Mouse (Mus musculus): Measurements from ENCODE around the gene Vmn2r3. TPM values are rescaled to one million over a fixed set of nuclear protein-coding genes. Genes with fewer than 3 reads are reported as not detected.
"Not testable (repeated sequence)": the region's sequence is repeated elsewhere in the genome, so short reads cannot be mapped to it uniquely, and the experiment has no call there.

Vmn2r3 gene
- polyA plus RNA-seq (2021) = 0.01 TPM

- no peak for DNase-seq (ENCODE audit: low read depth, low spot score)
- no peak for TF ChIP-seq CTCF (IDR thresholded peaks at IDR 0.05)
- peaks cover 26% of the 10 kb centered on the region for H3K27me3 ChIP-seq
- ChIA-PET CTCF (interaction anchor here (1.1 kb wide), 1 partner anchor 22 kb away, joined by 3 read pairs; no protein-coding TSS in a partner anchor), POLR2A (no interaction called here)
- in situ Hi-C loops (cut with MboI; ENCODE audit: low pct_unique_long_range_greater_than_20kb) = no loop called here
- ATAC-seq = no peak
Observed at GRCm38 (mm10) chr3:64289609-64290008, at the start of gene Vmn2r3. TSS of gene Vmn2r3 (minus strand) at chr3:64289709.

GRCm38 (mm10) chr3:64332548-64332947 lies 43.0 kb upstream of the Vmn2r3 start:
- no peak for ATAC-seq

GRCm38 (mm10) chr3:64321824-64322223 lies 32.3 kb upstream of the Vmn2r3 start:
- no peak for ATAC-seq
- POLR2A ChIA-PET = no interaction called here
- in situ Hi-C loops (cut with MboI; ENCODE audit: low pct_unique_long_range_greater_than_20kb) = no loop called here
- CTCF ChIA-PET = no interaction called here
- no peak for TF ChIP-seq CTCF (IDR thresholded peaks at IDR 0.05)
- no peaks in the 10 kb centered on the region for H3K27me3 ChIP-seq
- no peak for DNase-seq (ENCODE audit: low read depth, low spot score)

More at GRCm38 (mm10) chr3:64332548-64332947, 43.0 kb upstream of the Vmn2r3 start:
- peaks cover 3% of the 10 kb centered on the region for H3K27me3 ChIP-seq
- CTCF ChIA-PET = no interaction called here
- POLR2A ChIA-PET = no interaction called here
- TF ChIP-seq CTCF (IDR thresholded peaks at IDR 0.05) = no peak
- no peak for DNase-seq (ENCODE audit: low read depth, low spot score)
- in situ Hi-C loops (cut with MboI; ENCODE audit: low pct_unique_long_range_greater_than_20kb) = no loop called here

GRCm38 (mm10) chr3:64306799-64307198 lies 17.3 kb upstream of the Vmn2r3 start:
- in situ Hi-C loops (cut with MboI; ENCODE audit: low pct_unique_long_range_greater_than_20kb) = no loop called here
- H3K27me3 ChIP-seq = peaks cover 10% of the 10 kb centered on the region
- TF ChIP-seq CTCF (IDR thresholded peaks at IDR 0.05) = no peak
- DNase-seq (ENCODE audit: low read depth, low spot score) (no peak), ATAC-seq (no peak)
- ChIA-PET POLR2A (no interaction called here), CTCF (no interaction called here)

GRCm38 (mm10) chr3:64265762-64266112 lies 23.8 kb downstream of the Vmn2r3 start:
- in situ Hi-C loops (cut with MboI; ENCODE audit: low pct_unique_long_range_greater_than_20kb) = no loop called here
- TF ChIP-seq CTCF (IDR thresholded peaks at IDR 0.05) = no peak
- DNase-seq (ENCODE audit: low read depth, low spot score) (no peak), ATAC-seq (no peak)
- ChIA-PET CTCF (no interaction called here), POLR2A (no interaction called here)
- H3K27me3 ChIP-seq = peaks cover 23% of the 10 kb centered on the region

- POLR2A ChIA-PET; DNase-seq (ENCODE audit: low read depth, low spot score); in situ Hi-C loops (cut with MboI; ENCODE audit: low pct_unique_long_range_greater_than_20kb); CTCF ChIA-PET; ATAC-seq: not testable (repeated sequence)
- peaks cover 26% of the 10 kb centered on the region for H3K27me3 ChIP-seq
Observed at GRCm38 (mm10) chr3:64265056-64265761, 24.3 kb downstream of the Vmn2r3 start.

GRCm38 (mm10) chr3:64259582-64259981 lies 29.9 kb downstream of the Vmn2r3 start:
- no peak for TF ChIP-seq CTCF (IDR thresholded peaks at IDR 0.05)
- ATAC-seq (no peak), DNase-seq (ENCODE audit: low read depth, low spot score) (no peak)
- ChIA-PET CTCF (interaction anchor here (1.5 kb wide), 1 partner anchor 9 kb away, joined by 3 read pairs; no protein-coding TSS in a partner anchor), POLR2A (no interaction called here)
- in situ Hi-C loops (cut with MboI; ENCODE audit: low pct_unique_long_range_greater_than_20kb) = no loop called here
- peaks cover 33% of the 10 kb centered on the region for H3K27me3 ChIP-seq

- H3K27me3 ChIP-seq = no peaks in the 10 kb centered on the region
- ATAC-seq = no peak
- POLR2A ChIA-PET = no interaction called here
- DNase-seq (ENCODE audit: low read depth, low spot score) = no peak
- no peak for TF ChIP-seq CTCF (IDR thresholded peaks at IDR 0.05)
- CTCF ChIA-PET = no interaction called here
- in situ Hi-C loops (cut with MboI; ENCODE audit: low pct_unique_long_range_greater_than_20kb) = no loop called here
Observed at GRCm38 (mm10) chr3:64251646-64252045, 37.9 kb downstream of the Vmn2r3 start.

GRCm38 (mm10) chr3:64250461-64250860 lies 39.0 kb downstream of the Vmn2r3 start:
- DNase-seq (ENCODE audit: low read depth, low spot score); CTCF ChIA-PET; in situ Hi-C loops (cut with MboI; ENCODE audit: low pct_unique_long_range_greater_than_20kb); H3K27me3 ChIP-seq; POLR2A ChIA-PET; ATAC-seq: not testable (repeated sequence)

GRCm38 (mm10) chr3:64235459-64235858 lies 54.0 kb downstream of the Vmn2r3 start:
- in situ Hi-C loops (cut with MboI; ENCODE audit: low pct_unique_long_range_greater_than_20kb); ATAC-seq; POLR2A ChIA-PET; CTCF ChIA-PET; H3K27me3 ChIP-seq; DNase-seq (ENCODE audit: low read depth, low spot score): not testable (repeated sequence)

GRCm38 (mm10) chr3:64233655-64234054 lies 55.9 kb downstream of the Vmn2r3 start:
- H3K27me3 ChIP-seq; CTCF ChIA-PET; POLR2A ChIA-PET; in situ Hi-C loops (cut with MboI; ENCODE audit: low pct_unique_long_range_greater_than_20kb); ATAC-seq; DNase-seq (ENCODE audit: low read depth, low spot score): not testable (repeated sequence)

- ChIA-PET CTCF (no interaction called here), POLR2A (no interaction called here)
- H3K27me3 ChIP-seq = peaks cover 25% of the 10 kb centered on the region
- DNase-seq (ENCODE audit: low read depth, low spot score) (no peak), ATAC-seq (no peak)
- in situ Hi-C loops (cut with MboI; ENCODE audit: low pct_unique_long_range_greater_than_20kb) = no loop called here
- no peak for TF ChIP-seq CTCF (IDR thresholded peaks at IDR 0.05)
Observed at GRCm38 (mm10) chr3:64227243-64227642, 62.3 kb downstream of the Vmn2r3 start.

Other genes starting within 250 kb of the Vmn2r3 start
- gene Vmn2r1, start 208.2 kb downstream of the Vmn2r3 start, polyA plus RNA-seq (2021) = 0.08 TPM
- gene Vmn2r2, start 147.8 kb downstream of the Vmn2r3 start, polyA plus RNA-seq (2021) = not detected
- gene Vmn2r4, start 125.7 kb upstream of the Vmn2r3 start, polyA plus RNA-seq (2021) = not detected
- not detected for gene Vmn2r5, start 220.1 kb upstream of the Vmn2r3 start, polyA plus RNA-seq (2021)

Measured in Patski (cell line).